ENCODE assay signal across 8 mouse cellular contexts in the genomic region with DNA sequence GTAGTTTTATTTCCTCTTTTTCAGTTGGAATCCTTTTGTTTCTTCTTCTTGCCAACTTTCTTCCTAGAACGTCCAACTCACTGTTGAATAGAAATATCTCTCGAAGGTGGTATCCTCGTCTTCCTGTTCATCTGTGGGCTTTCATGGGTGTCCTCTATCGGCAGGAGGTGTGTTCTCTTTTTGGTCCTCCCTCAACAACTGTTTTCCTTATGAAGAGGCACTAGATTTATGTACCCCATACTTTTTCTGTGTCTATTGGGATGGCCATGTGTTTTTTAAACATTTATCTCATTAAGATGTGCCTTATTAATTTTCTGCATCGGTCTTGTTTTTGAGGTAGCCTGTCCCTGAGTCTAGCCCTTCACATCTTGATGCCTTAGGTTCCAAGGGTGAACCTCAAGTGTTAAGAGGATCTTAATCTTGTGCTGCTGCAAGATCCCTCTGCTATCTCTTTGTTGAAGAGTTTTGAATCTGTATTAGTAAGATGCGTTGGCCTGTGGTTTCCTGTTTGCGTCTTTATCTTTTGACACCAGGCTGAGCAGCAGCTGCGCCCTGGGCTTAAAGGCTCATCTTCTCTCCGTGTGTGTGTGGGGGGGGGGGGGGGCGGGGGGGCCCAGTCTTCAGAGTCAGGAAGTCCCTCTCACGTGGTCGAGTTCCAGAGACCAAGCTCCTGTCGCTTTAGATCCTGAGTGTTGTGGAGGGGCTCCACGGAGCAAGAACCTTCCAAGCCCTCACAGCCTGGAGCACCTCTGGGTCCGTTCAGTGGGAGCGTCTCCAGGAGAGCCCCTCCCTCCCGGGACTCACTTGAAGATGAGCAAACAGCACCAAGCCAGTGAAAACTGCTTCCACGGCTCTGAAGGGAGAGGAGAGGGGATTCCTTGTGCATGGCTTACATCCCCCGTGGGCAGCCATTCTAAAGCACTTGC.
DNase-seq lines count a peak whose midpoint lies in the region; ATAC-seq and TF ChIP-seq lines count a peak whose summit lies in the region.

No protein-coding gene starts in this region.

- H3K4me1 ChIP-seq in lung, embryonic 14.5 days (ENCODE audit: insufficient read depth): no peaks in the 10 kb centered on the region
- peaks cover 30% of the 10 kb centered on the region for H3K4me1 ChIP-seq in liver, embryonic 12.5 days

- peak overlapping the region; percentile 39; the same call in 1 of the 2 replicates for H3K4me2 ChIP-seq in lung, embryonic 14.5 days
- H3K4me2 ChIP-seq in liver, embryonic 12.5 days: peak overlapping the region; percentile 70

- peak; percentile 19 for DNase-seq in cerebellum, adult 11 months
- DNase-seq in cerebellum, postnatal 10 days: no peak
- no peak for DNase-seq in lung, embryonic 14.5 days
- DNase-seq in lung, postnatal 14 days: no peak
- peak; percentile 33 to 76 for DNase-seq in thymus, adult 18-20 months
- no peak for DNase-seq in kidney, postnatal 4 days
- no peak for DNase-seq in urinary bladder, adult 18-20 months (ENCODE audit: low spot score in 2 of 2)

- no peak for ATAC-seq in lung, embryonic 14.5 days (ENCODE audit: insufficient read depth)
- ATAC-seq in liver, embryonic 12.5 days: peak; percentile 85

- no peak overlapping the region for H3K9ac ChIP-seq in lung, embryonic 14.5 days
- peak overlapping the region; percentile 58 for H3K9ac ChIP-seq in liver, embryonic 12.5 days

- no peak overlapping the region for H3K27ac ChIP-seq in lung, embryonic 14.5 days (ENCODE audit: low read depth)
- peak overlapping the region; percentile 74 for H3K27ac ChIP-seq in liver, embryonic 12.5 days

- H3K4me3 ChIP-seq in lung, embryonic 14.5 days (ENCODE audit: low read depth, low read length): no peak overlapping the region
- peak overlapping the region; percentile 31 for H3K4me3 ChIP-seq in liver, embryonic 12.5 days

- H3K36me3 ChIP-seq in lung, embryonic 14.5 days (ENCODE audit: insufficient read depth): no peaks in the 10 kb centered on the region
- no peaks in the 10 kb centered on the region for H3K36me3 ChIP-seq in liver, embryonic 12.5 days

- H3K9me3 ChIP-seq in lung, embryonic 14.5 days (ENCODE audit: low read depth, low read length): no peaks in the 10 kb centered on the region
- H3K9me3 ChIP-seq in liver, embryonic 12.5 days (replicated peaks): no peaks in the 10 kb centered on the region

- H3K27me3 ChIP-seq in lung, embryonic 14.5 days (ENCODE audit: insufficient read depth, low read length): no peaks in the 10 kb centered on the region
- H3K27me3 ChIP-seq in liver, embryonic 12.5 days (replicated peaks): 0 out of 2 replicates have a peak, but pooled peaks cover 14% of the 10 kb centered on the region

- WGBS in lung, embryonic 14.5 days: 25% methylated on average over 19 of the region's 19 CpGs
- WGBS in liver, embryonic 12.5 days (ENCODE audit: insufficient replicate concordance): 7% methylated on average over 19 of the region's 19 CpGs

- no peak for TF ChIP-seq CTCF in lung, embryonic 14.5 days (IDR thresholded peaks at IDR 0.05; ENCODE audit: low read depth)

Comparison
In these comparisons a context has a peak if more than half of its experiments do, and no peak if none do; other contexts are left out.
1. DNase-seq: peak in cerebellum, adult 11 months (single experiment) and thymus, adult 18-20 months (2 of 2); none in cerebellum, postnatal 10 days (0 of 2), lung, embryonic 14.5 days (single experiment), lung, postnatal 14 days (single experiment), kidney, postnatal 4 days (0 of 2) and urinary bladder, adult 18-20 months (0 of 2).